Mouse (Mus musculus) C2C12 (cell line): Measurements from ENCODE around the gene Mettl11b. TPM values are rescaled to one million over a fixed set of nuclear protein-coding genes. Genes with fewer than 3 reads are reported as not detected.

Source experiments
- H3K27me3 ChIP-seq: one replicate; pipeline ENCODE4 v1.6.1; 2011; ENCODE audit not compliant: control insufficient read depth, insufficient read depth, insufficient read length
- H3K36me3 ChIP-seq: one replicate; pipeline ENCODE4 v1.6.1; 2011; ENCODE audit not compliant: control insufficient read depth, insufficient read depth
- H3K4me3 ChIP-seq: one replicate; pipeline ENCODE4 v1.5.1; 2011; ENCODE audit warnings: mild to moderate bottlenecking, control low read depth; ENCODE audit not compliant: poor library complexity, insufficient read depth, severe bottlenecking
- H3K79me2 ChIP-seq: one replicate; pipeline ENCODE4 v1.6.1; 2011; ENCODE audit not compliant: control insufficient read depth, insufficient read depth
- H3K79me3 ChIP-seq: one replicate; pipeline ENCODE4 v1.6.1; 2011; ENCODE audit warnings: low read depth, control low read depth
- H3ac ChIP-seq: one replicate; pipeline ENCODE3; 2011; ENCODE audit warnings: low read depth; ENCODE audit not compliant: control insufficient read depth, insufficient read length
- CEBPB ChIP-seq: IDR thresholded peaks from one replicate; pipeline ENCODE4 v1.6.1; 2011; ENCODE audit warnings: low read depth, mild to moderate bottlenecking, control low read depth, moderate library complexity
- CTCF ChIP-seq: IDR thresholded peaks from one replicate; pipeline ENCODE4 v1.5.1; 2011; ENCODE audit not compliant: control insufficient read depth, insufficient read depth, insufficient read length
- FOSL1 ChIP-seq: IDR thresholded peaks from one replicate; pipeline ENCODE4 v1.8.0; 2011; ENCODE audit warnings: mild to moderate bottlenecking, low read length; ENCODE audit not compliant: poor library complexity, insufficient read depth, severe bottlenecking
- MAX ChIP-seq: IDR thresholded peaks from one replicate; pipeline ENCODE4 v1.6.1; 2011; ENCODE audit warnings: mild to moderate bottlenecking, control low read depth
- MYOD1 ChIP-seq: IDR thresholded peaks from one replicate; pipeline ENCODE4 v1.6.1; 2011; ENCODE audit warnings: low read depth; ENCODE audit not compliant: control insufficient read depth, insufficient read length
- MYOG ChIP-seq: IDR thresholded peaks from one replicate; pipeline ENCODE4 v1.6.1; 2011; ENCODE audit not compliant: control insufficient read depth, insufficient read length; ENCODE audit errors: extremely low read depth
- USF1 ChIP-seq: IDR thresholded peaks from one replicate; pipeline ENCODE4 v1.6.1; 2011; ENCODE audit warnings: low read depth, mild to moderate bottlenecking, control low read depth, moderate library complexity
- polyA plus RNA-seq: library from polyadenylated mRNA; unstranded; fragments of >200 nt; fragmentation: generic; extraction: Trizol; gene quantifications from one replicate; pipeline ENCODE4 v1.2.1, GENCODE M21; 2012; ENCODE audit warnings: missing spikeins

Mettl11b gene
- polyA plus RNA-seq, 1 experiment: not detected

GRCm38 (mm10) chr1:163723913-163724312 is 1.1 kb downstream of the Mettl11b start:
- H3K79me2 ChIP-seq: no peaks in the 10 kb centered on the region
- H3K4me3 ChIP-seq: no peak overlapping the region
- no peaks in the 10 kb centered on the region for H3K27me3 ChIP-seq
- no peaks in the 10 kb centered on the region for H3K36me3 ChIP-seq
- no peak for TF ChIP-seq CTCF
- H3ac ChIP-seq: no peak overlapping the region
- no peaks in the 10 kb centered on the region for H3K79me3 ChIP-seq

GRCm38 (mm10) chr1:163708618-163709017 is 16.4 kb downstream of the Mettl11b start:
- Histone ChIP-seq H3K79me2 (no peaks in the 10 kb centered on the region), H3K36me3 (no peaks in the 10 kb centered on the region), H3K79me3 (no peaks in the 10 kb centered on the region), H3K27me3 (no peaks in the 10 kb centered on the region), H3K4me3 (no peak overlapping the region), H3ac (no peak overlapping the region)
- TF ChIP-seq USF1 (no peak), MYOG (no peak), CTCF (no peak), FOSL1 (no peak), MAX (no peak), CEBPB (no peak), MYOD1 (peak; percentile 40)

GRCm38 (mm10) chr1:163700571-163700970 is 24.5 kb downstream of the Mettl11b start:
- Histone ChIP-seq H3K79me2 (no peaks in the 10 kb centered on the region), H3K4me3 (no peak overlapping the region), H3K79me3 (no peaks in the 10 kb centered on the region), H3ac (no peak overlapping the region), H3K36me3 (no peaks in the 10 kb centered on the region), H3K27me3 (no peaks in the 10 kb centered on the region)
- TF ChIP-seq CTCF: no peak
- TF ChIP-seq USF1: no peak
- no peak for TF ChIP-seq MYOG
- TF ChIP-seq MAX: no peak
- TF ChIP-seq MYOD1: no peak
- TF ChIP-seq CEBPB: no peak
- no peak for TF ChIP-seq FOSL1

GRCm38 (mm10) chr1:163699702-163700101 is 25.3 kb downstream of the Mettl11b start:
- H3K79me3 ChIP-seq: no peaks in the 10 kb centered on the region
- H3K36me3 ChIP-seq: no peaks in the 10 kb centered on the region
- no peak overlapping the region for H3K4me3 ChIP-seq
- no peaks in the 10 kb centered on the region for H3K27me3 ChIP-seq
- H3ac ChIP-seq: no peak overlapping the region
- TF ChIP-seq CTCF (no peak), CEBPB (no peak), MYOG (no peak), USF1 (no peak), FOSL1 (no peak), MAX (no peak)
- H3K79me2 ChIP-seq: no peaks in the 10 kb centered on the region

GRCm38 (mm10) chr1:163691860-163692259 is 33.2 kb downstream of the Mettl11b start:
- Histone ChIP-seq H3K36me3 (no peaks in the 10 kb centered on the region), H3K4me3 (no peak overlapping the region), H3K27me3 (no peaks in the 10 kb centered on the region), H3ac (no peak overlapping the region), H3K79me3 (no peaks in the 10 kb centered on the region), H3K79me2 (no peaks in the 10 kb centered on the region)
- TF ChIP-seq MAX (no peak), MYOG (no peak), MYOD1 (peak; percentile 87), FOSL1 (no peak)

GRCm38 (mm10) chr1:163682935-163683430 is 42.0 kb downstream of the Mettl11b start:
- H3ac ChIP-seq: no peak overlapping the region
- H3K36me3 ChIP-seq: no peaks in the 10 kb centered on the region
- no peaks in the 10 kb centered on the region for H3K27me3 ChIP-seq
- no peak overlapping the region for H3K4me3 ChIP-seq
- TF ChIP-seq CEBPB (no peak), MYOD1 (no peak), MAX (no peak), MYOG (no peak), USF1 (no peak), FOSL1 (no peak), CTCF (no peak)
- no peaks in the 10 kb centered on the region for H3K79me2 ChIP-seq
- H3K79me3 ChIP-seq: no peaks in the 10 kb centered on the region
